Mouse (Mus musculus) neural tube, embryonic 12.5 days (tissue): Measurements from ENCODE around the gene Pde11a. TPM values are rescaled to one million over a fixed set of nuclear protein-coding genes. Genes with fewer than 3 reads are reported as not detected.

ENCODE experiments used
- ATAC-seq: fragments of 200-750 bp; cut with Nextera tagmentation; 2 replicates; pipeline ENCODE4 v1.8.0; 2017; ENCODE audit warnings: low read depth, mild to moderate bottlenecking, moderate TSS enrichment, moderate library complexity; ENCODE audit not compliant: low FRiP score
- H3K27ac ChIP-seq: fragments of 300-500 bp; sonication (generic); 2 replicates; pipeline ENCODE4 v1.5.1; 2016
- H3K27me3 ChIP-seq: fragments of 300-500 bp; sonication (generic); replicated peaks from 2 replicates; pipeline ENCODE4 v1.6.1; 2016; ENCODE audit warnings: mild to moderate bottlenecking
- H3K36me3 ChIP-seq: fragments of 300-500 bp; sonication (generic); 2 replicates; pipeline ENCODE4 v1.6.1; 2016; ENCODE audit warnings: mild to moderate bottlenecking
- H3K4me1 ChIP-seq: fragments of 300-500 bp; sonication (generic); 2 replicates; pipeline ENCODE4 v1.6.1; 2016
- H3K4me2 ChIP-seq: fragments of 300-500 bp; sonication (generic); replicated peaks from 2 replicates; pipeline ENCODE4 v1.6.1; 2016; ENCODE audit warnings: mild to moderate bottlenecking
- H3K4me3 ChIP-seq: fragments of 300-500 bp; sonication (generic); 2 replicates; pipeline ENCODE4 v1.5.1; 2016
- H3K9ac ChIP-seq: fragments of 300-500 bp; sonication (generic); 2 replicates; pipeline ENCODE4 v1.6.1; 2016; ENCODE audit warnings: mild to moderate bottlenecking
- H3K9me3 ChIP-seq: fragments of 300-500 bp; sonication (generic); 2 replicates; pipeline ENCODE4 v1.6.1; 2016; ENCODE audit warnings: mild to moderate bottlenecking
- WGBS: fragments of 180-500 bp; shearing (Covaris S2); methylation state at CpG from one replicate; pipeline ENCODE4 v1.1.7; 2016; 5-methylcytosine and 5-hydroxymethylcytosine counted together
- polyA plus RNA-seq: library from polyadenylated mRNA; unstranded; fragments of >200 nt; fragmentation: Nextera tagmentation; extraction: Ambion mirVana; gene quantifications from 2 replicates; pipeline ENCODE4 v1.2.1, GENCODE M21; 2016

Gene Pde11a
- polyA plus RNA-seq, 1 experiment from 2014 or later: 0.48 TPM

DNA sequence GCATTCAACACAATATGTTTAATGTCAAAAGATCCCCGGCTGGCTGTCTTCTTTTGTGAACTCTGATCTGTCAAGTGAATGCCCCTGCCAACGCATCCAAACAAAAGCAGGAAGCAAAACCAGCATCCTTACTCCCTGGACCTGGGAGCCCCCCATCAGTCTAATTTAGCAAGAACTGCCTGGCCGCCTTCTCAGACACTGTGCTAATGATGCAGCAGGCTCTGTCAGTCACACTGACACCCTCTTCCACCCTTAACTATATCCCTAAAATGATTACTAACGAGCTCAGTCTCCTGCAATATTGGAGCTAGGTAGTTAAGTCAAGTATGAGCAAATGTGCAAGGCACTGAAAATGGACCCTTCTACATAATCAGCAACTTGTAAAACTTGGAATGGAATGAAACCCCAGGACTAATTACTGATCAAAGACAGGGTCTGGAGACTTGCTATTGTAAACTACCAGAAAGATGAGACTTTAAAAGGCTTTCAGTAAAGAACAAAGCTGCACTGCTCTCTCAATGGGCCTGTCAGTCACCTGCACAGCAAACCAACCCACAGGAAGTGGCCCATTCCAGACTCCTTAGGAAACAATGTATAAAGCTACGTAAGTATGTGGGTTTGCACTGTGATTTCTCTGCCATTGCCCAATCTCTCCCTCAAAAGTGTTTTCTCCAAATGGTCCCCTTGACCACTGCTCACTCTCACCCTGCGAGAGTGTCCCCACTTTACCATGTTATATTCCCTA is 118.0 kb downstream of the Pde11a start:
- no peak overlapping the region for H3K27ac ChIP-seq
- WGBS: 42% methylated on average over 6 of the region's 6 CpGs
- H3K9me3 ChIP-seq: no peaks in the 10 kb centered on the region
- H3K27me3 ChIP-seq: no peaks in the 10 kb centered on the region
- no peak overlapping the region for H3K4me3 ChIP-seq
- H3K36me3 ChIP-seq: no peaks in the 10 kb centered on the region
- no peak for ATAC-seq
- H3K4me2 ChIP-seq: no peak overlapping the region
- H3K9ac ChIP-seq: no peak overlapping the region
- no peaks in the 10 kb centered on the region for H3K4me1 ChIP-seq

DNA sequence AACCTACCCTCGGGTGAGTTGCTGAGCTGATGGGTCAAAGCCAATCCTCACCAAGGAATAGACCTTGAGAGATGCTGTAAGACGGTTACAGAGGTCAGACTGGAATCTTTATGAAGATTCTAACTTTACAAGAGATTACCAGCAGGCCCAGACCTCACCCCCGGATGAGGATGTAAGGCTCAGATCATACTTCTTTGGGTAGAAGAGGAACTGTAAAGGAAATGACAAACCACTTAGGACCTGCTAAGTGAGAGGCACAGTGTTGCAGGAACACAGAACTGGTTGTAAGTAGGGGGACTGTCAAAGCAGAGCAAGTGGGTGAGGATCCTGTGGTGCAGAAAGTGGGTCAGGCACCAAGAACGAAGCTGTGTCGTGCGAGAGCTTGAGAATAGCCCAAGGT is 119.0 kb downstream of the Pde11a start:
- no peaks in the 10 kb centered on the region for H3K36me3 ChIP-seq
- H3K27me3 ChIP-seq: no peaks in the 10 kb centered on the region
- H3K4me3 ChIP-seq: no peak overlapping the region
- no peak overlapping the region for H3K27ac ChIP-seq
- no peak overlapping the region for H3K9ac ChIP-seq
- 91% methylated on average over 6 of the region's 6 CpGs for WGBS
- H3K9me3 ChIP-seq: no peaks in the 10 kb centered on the region
- no peak overlapping the region for H3K4me2 ChIP-seq
- no peak for ATAC-seq
- H3K4me1 ChIP-seq: no peaks in the 10 kb centered on the region

DNA sequence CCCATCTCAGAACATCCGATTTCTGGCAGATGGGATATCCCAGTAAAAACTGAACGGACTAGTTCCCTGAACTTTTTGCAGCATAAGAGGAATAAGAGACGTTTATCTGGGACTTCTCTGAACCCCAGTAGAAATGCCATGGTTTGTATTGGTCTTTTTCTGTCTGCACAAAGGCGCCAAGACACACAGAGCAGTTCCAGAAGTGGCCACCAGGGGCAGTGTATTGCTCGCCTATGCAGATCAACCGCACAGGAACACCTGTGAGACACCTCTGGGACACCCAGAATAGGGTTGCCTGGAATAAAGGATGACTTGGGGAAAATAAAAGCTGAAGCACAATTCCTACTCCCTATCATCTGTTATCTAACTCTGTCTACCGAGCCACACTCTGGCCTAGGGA is 122.4 kb downstream of the Pde11a start:
- Histone ChIP-seq H3K27me3 (no peaks in the 10 kb centered on the region), H3K4me3 (no peak overlapping the region), H3K9ac (no peak overlapping the region), H3K4me1 (no peaks in the 10 kb centered on the region), H3K36me3 (no peaks in the 10 kb centered on the region), H3K4me2 (no peak overlapping the region), H3K9me3 (no peaks in the 10 kb centered on the region), H3K27ac (no peak overlapping the region)
- ATAC-seq: no peak
- 65% methylated on average over 7 of the region's 7 CpGs for WGBS

DNA sequence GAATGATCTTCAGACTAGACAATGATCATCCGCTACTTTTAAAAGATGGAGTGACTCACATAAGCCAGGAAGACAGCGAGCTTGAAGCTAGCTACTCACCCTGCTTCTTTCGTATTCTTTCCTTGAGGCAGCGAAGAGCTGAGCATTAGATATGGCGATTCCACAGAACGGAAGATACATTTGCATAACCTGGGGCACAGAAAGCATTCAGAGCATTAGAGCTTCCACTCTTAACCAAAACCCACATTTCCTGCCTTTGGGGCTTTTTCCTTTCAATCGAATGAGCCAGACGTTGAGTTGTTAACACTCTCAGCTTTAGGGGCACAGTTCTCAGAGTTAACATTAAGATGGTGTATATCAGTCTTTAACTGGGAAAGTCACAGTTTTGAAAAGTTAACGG is 123.4 kb downstream of the Pde11a start:
- H3K4me3 ChIP-seq: no peak overlapping the region
- no peak overlapping the region for H3K4me2 ChIP-seq
- no peaks in the 10 kb centered on the region for H3K4me1 ChIP-seq
- no peak for ATAC-seq
- H3K36me3 ChIP-seq: no peaks in the 10 kb centered on the region
- H3K27ac ChIP-seq: no peak overlapping the region
- WGBS: 87% methylated on average over 9 of the region's 9 CpGs
- no peak overlapping the region for H3K9ac ChIP-seq
- no peaks in the 10 kb centered on the region for H3K9me3 ChIP-seq
- no peaks in the 10 kb centered on the region for H3K27me3 ChIP-seq

DNA sequence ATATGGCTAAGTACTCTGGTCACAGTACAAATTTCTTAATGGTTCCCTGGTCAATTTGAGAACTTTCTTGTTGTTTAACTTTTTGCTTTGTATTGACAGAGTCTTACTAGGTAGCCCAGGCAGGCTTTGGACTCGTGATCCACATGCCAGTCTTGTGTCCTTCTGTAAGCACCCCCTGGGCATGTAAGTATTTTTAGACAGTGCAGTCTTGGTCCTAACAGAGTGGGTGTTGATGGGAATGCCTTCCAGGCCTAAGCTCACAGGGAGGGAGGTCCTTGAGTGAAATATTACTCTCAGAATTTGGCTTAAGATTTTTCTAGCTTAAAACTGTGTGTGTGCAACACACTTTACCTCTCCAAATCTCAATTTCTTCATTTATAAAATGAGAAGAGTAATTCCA is 153.4 kb downstream of the Pde11a start:
- Histone ChIP-seq H3K36me3 (no peaks in the 10 kb centered on the region), H3K9me3 (no peaks in the 10 kb centered on the region), H3K9ac (no peak overlapping the region), H3K4me2 (no peak overlapping the region), H3K27me3 (no peaks in the 10 kb centered on the region), H3K4me3 (no peak overlapping the region), H3K4me1 (no peaks in the 10 kb centered on the region), H3K27ac (no peak overlapping the region)
- ATAC-seq: no peak
- 50% methylated on average over 1 of the region's 1 CpGs for WGBS

DNA sequence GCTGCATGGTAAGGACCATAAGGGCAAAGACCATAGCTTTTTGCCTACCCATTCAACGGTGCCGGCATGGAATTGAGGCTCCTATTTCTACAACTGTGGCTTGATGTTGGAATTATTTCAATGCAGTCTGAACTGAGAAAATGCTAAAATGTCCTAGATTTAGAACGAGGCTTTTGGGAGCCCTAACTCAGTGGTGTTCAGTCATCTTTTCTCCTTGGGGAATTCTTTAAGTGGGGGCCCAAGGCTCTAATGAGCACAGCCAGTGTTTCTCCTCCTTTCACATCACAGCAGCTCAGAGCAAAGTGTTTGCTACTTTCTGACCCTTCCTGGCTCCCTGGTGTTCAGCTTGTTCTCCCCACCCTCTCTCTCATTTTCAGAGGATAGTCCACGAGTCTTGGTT is 175.8 kb downstream of the Pde11a start:
- Histone ChIP-seq H3K27me3 (no peaks in the 10 kb centered on the region), H3K4me1 (no peaks in the 10 kb centered on the region), H3K27ac (no peak overlapping the region), H3K9me3 (no peaks in the 10 kb centered on the region), H3K4me2 (no peak overlapping the region), H3K9ac (no peak overlapping the region), H3K4me3 (no peak overlapping the region), H3K36me3 (no peaks in the 10 kb centered on the region)
- WGBS: 87% methylated on average over 4 of the region's 4 CpGs
- no peak for ATAC-seq

DNA sequence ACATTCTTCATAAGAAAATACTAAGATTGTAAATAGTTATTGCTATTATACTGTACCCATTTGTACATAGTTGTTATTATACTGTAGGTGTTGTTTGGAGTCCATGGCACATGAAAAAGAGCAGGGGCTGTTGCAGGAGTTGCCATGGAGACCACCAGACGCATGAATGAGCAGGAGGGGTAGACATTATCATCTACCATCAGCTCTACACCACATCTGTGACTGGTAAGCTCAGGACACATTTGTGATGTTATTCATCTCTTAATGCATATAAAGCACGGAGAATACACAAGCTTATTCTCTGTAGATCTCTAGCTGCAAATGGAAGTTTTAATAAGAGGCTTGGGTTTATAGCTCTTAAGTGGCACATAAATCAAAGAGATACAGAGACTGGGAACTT is 179.6 kb downstream of the Pde11a start:
- no peak overlapping the region for H3K27ac ChIP-seq
- no peak overlapping the region for H3K9ac ChIP-seq
- H3K4me2 ChIP-seq: no peak overlapping the region

DNA sequence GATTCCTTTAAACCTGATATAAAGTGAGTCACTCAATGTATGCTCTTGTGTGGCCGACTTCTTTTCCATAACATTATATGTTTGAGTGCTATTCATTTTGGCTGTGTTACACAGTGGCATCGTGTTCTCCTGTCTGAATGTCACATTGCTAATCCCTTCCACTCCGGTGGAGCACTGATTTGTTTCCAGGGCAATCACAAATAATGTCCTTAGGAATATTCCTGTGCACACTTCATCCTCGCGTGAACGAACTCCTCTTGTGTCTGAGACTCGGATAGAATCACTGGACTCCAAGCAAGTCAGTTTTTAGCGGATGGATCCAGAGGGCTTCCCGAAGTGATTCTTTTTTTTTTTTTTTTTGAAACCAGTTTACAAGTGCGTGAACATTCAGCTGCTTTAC is 197.4 kb downstream of the Pde11a start:
- ATAC-seq: no peak
- H3K36me3 ChIP-seq: no peaks in the 10 kb centered on the region
- no peak overlapping the region for H3K4me2 ChIP-seq
- H3K4me1 ChIP-seq: no peaks in the 10 kb centered on the region
- no peaks in the 10 kb centered on the region for H3K27me3 ChIP-seq
- H3K27ac ChIP-seq: no peak overlapping the region
- H3K4me3 ChIP-seq: no peak overlapping the region
- H3K9me3 ChIP-seq: no peaks in the 10 kb centered on the region
- no peak overlapping the region for H3K9ac ChIP-seq
- WGBS: 74% methylated on average over 10 of the region's 10 CpGs

More for the DNA sequence above, 179.6 kb downstream of the Pde11a start:
- Histone ChIP-seq H3K4me3 (no peak overlapping the region), H3K27me3 (no peaks in the 10 kb centered on the region), H3K9me3 (no peaks in the 10 kb centered on the region), H3K4me1 (no peaks in the 10 kb centered on the region), H3K36me3 (no peaks in the 10 kb centered on the region)
- WGBS: 52% methylated on average over 2 of the region's 2 CpGs
- no peak for ATAC-seq

DNA sequence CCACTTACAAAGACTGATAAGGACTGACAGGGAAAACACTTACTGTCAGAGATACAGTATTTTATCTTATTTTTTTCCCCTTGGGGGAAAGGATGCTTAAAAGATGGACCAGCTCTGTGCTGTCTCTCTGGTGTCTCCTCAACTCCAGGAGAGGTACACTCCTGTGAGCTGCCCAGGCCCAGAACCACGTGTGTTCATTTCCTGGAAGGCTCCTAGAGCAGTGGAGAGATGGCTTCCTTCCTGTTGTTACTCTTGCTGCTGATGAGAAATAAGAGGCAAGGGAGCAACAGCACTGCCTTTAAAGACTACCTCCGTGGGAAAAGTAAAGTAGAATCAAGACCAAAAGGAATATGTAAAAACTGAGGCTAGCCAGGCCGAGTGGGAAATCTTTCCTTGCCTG is 205.6 kb downstream of the Pde11a start:
- WGBS: 71% methylated on average over 3 of the region's 3 CpGs

DNA sequence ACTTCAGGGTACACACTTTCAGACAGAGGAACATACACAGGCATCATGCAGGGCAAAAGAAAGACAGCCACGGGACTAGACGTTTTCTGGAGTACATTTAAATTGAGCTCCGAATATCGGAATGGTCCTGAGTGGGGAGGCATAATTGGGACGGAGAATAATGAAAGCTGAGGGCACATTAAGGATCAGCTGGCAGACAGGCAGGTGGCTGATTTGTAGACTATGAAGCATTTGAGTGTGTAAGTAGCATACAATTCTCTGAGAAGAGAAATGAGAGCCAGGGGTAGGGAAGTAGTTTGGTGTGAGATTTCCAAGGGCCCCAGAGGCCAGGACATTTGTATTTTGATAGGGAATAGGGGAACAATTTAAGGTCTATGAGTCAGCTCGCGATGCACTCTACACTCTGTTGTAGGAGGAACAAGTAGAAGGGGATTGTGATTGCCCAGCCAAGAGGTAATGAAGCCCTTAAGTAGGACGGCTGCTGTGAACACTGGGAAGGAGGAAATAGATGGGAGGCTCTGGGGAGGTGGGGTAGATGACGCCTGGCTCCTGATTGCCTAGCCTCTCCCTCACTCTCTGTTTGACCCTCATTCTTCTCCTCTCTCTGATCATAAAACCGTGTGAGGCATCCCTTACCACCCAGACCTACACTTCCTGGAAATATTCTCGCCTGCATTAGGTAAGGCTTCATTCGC is 208.5 kb downstream of the Pde11a start:
- WGBS: 44% methylated on average over 12 of the region's 12 CpGs
- Histone ChIP-seq H3K27me3 (no peaks in the 10 kb centered on the region), H3K9ac (no peak overlapping the region), H3K36me3 (no peaks in the 10 kb centered on the region), H3K4me2 (no peak overlapping the region), H3K4me1 (peaks cover 6% of the 10 kb centered on the region; the same call in 1 of the 2 replicates), H3K27ac (no peak overlapping the region), H3K9me3 (no peaks in the 10 kb centered on the region), H3K4me3 (no peak overlapping the region)
- no peak for ATAC-seq

More for the DNA sequence above, 205.6 kb downstream of the Pde11a start:
- H3K9me3 ChIP-seq: no peaks in the 10 kb centered on the region
- H3K27me3 ChIP-seq: no peaks in the 10 kb centered on the region
- no peaks in the 10 kb centered on the region for H3K36me3 ChIP-seq
- no peak overlapping the region for H3K9ac ChIP-seq
- ATAC-seq: no peak
- H3K4me3 ChIP-seq: no peak overlapping the region
- peaks cover 6% of the 10 kb centered on the region; the same call in 1 of the 2 replicates for H3K4me1 ChIP-seq
- no peak overlapping the region for H3K27ac ChIP-seq
- H3K4me2 ChIP-seq: no peak overlapping the region

DNA sequence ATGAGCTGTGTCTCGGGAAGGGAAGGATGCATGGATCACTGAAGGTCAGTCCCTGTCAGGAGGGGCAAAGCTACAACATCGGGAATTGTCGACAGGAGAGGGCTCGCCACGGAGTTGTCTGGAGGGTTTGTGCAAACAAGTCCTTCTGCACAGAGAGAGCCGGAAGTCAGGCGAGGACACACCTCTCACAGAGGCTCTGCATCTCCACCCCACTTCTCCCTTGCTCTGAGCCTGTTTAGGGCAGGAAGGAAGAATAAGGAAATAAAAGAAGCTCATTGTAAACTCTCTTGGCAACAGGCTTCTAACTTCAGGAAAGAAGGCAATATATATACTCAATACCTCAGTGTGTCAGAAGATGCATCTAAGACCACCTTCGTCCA is 209.5 kb downstream of the Pde11a start:
- 61% methylated on average over 8 of the region's 8 CpGs for WGBS
- Histone ChIP-seq H3K4me3 (no peak overlapping the region), H3K27ac (no peak overlapping the region), H3K36me3 (no peaks in the 10 kb centered on the region), H3K9me3 (no peaks in the 10 kb centered on the region), H3K4me1 (peaks cover 6% of the 10 kb centered on the region; the same call in 1 of the 2 replicates), H3K4me2 (no peak overlapping the region), H3K27me3 (no peaks in the 10 kb centered on the region), H3K9ac (no peak overlapping the region)
- ATAC-seq: no peak

DNA sequence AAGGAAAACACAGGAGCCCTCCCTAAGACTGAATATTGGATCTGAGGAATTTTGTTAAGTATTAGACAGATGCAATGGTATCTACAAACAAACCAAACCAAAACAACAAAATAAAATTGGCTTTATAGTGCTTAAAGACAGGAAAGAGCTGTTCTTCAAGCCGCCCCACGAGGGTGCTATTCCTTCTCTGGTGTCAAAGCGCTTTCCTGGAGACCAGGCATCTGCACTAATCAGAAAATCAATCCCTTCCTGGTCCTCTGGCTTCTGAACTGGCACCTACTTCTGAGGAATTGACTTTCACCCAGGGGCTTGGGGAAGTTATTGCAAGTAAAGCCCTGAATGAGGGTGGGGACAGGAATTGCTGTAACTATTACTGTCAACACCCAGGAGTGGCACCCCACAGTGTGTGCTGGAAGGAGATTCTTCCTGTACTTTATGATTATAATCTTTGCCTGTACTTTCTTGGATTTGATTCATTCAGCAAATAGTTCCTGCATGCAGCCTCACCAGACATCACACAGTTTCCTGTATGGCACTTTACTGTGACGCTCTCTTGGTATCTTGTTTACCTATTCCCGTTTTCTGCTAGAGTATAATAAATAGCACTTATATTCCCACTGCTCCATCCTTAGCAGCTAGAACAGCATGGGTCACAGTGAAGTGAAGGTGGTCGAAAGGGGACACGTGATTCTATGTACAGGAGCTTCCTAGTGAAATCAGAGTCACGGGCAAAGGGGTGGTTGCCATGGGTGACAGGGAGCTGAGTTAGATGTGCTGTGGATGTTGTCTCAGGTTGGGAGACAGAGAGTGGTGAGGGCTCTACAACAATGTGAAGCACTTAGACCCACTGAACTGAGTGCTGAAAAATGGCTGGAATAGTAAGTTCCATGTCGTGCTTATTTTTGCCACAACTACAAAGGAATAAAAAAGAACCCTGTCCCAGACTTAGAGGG is 210.2 kb downstream of the Pde11a start:
- Histone ChIP-seq H3K27ac (no peak overlapping the region), H3K4me3 (no peak overlapping the region), H3K36me3 (no peaks in the 10 kb centered on the region), H3K9ac (no peak overlapping the region), H3K27me3 (no peaks in the 10 kb centered on the region), H3K4me2 (no peak overlapping the region), H3K9me3 (no peaks in the 10 kb centered on the region), H3K4me1 (peaks cover 6% of the 10 kb centered on the region; the same call in 1 of the 2 replicates)
- no peak for ATAC-seq
- 62% methylated on average over 9 of the region's 9 CpGs for WGBS
